Mouse (Mus musculus) lung, postnatal 4 days (tissue): ENCODE data around the gene Klrk1.
"Not testable (repeated sequence)": the region's sequence is repeated elsewhere in the genome, so short reads cannot be mapped to it uniquely, and the experiment has no call there.

ENCODE experiments used
- DNase-seq, 2 experiments: peaks; one replicate each; pipeline ENCODE4 v3.0.0; 2021

Gene Klrk1

GRCm38 (mm10) chr6:129623735-129624134 lies at the start of gene Klrk1:
Gene Klrk1 (minus strand): TSS chr6:129623864.
- DNase-seq: no peak

DNA sequence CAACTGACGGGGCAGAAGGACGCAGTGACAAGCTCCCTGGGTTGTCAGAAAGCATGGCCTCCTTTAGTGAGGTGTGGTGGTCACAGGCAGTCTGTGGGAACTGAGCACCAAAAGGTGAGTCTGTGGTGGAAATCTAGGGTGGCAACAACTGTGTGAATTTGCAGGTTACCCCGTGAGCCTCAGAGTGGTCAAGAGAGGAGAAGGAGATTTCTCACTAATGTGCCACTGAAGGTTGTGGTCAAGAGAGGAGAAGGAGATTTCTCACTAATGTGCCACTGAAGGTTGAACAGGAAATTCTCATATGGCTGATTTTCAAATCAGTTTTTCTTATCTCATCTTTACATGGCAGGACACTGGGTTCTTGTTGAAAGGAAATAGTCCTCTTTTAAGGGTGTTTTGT lies 37.6 kb upstream of the Klrk1 start:
- not testable (repeated sequence) for DNase-seq

DNA sequence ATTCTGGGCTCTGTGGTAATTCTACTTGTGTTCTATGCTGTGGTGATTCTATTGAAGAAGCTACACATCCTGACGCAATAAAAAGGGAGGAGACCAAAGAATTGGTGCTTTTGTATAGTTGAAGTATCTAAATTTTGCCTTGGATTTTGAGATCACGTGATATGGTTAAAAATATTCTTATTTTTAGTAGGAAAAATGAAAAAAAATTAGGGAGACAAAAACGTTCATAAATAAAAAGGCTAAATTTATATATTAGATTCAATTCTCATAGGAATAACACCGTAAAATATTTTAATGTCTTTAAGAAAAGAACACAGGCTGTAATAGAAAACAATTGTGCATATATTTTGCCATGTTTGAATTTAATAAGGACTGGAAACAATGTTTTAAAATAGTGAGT lies 36.9 kb upstream of the Klrk1 start, which contains the start of gene Klrc2:
Gene Klrc2 (minus strand): TSS at position 101 of the 400 bp plus-strand sequence.
- not testable (repeated sequence) for DNase-seq

- not testable (repeated sequence) for DNase-seq
These were observed 20.4 kb upstream of the Klrk1 start for GRCm38 (mm10) chr6:129644054-129644453.

DNA sequence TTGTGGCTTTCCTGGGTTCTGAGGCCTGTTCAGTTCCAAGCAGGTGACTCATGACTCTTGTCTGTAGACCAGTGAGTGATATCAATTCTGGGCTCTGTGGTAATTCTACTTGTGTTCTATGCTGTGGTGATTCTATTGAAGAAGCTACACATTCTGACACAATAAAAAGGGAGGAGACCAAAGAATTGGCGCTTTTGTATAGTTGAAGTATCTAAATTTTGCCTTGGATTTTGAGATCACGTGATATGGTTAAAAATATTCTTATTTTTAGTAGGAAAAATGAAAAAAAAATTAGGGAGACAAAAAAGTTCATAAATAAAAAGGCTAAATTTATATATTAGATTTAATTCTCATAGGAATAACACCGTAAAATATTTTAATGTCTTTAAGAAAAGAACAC lies 19.6 kb upstream of the Klrk1 start, which contains the start of gene Klrc3:
Gene Klrc3 (minus strand): TSS at position 101 of the 400 bp plus-strand sequence.
- DNase-seq: not testable (repeated sequence)

GRCm38 (mm10) chr6:129631046-129631445 lies 7.4 kb upstream of the Klrk1 start:
- not testable (repeated sequence) for DNase-seq

GRCm38 (mm10) chr6:129608372-129608771 lies 15.3 kb downstream of the Klrk1 start:
- DNase-seq: no peak

DNA sequence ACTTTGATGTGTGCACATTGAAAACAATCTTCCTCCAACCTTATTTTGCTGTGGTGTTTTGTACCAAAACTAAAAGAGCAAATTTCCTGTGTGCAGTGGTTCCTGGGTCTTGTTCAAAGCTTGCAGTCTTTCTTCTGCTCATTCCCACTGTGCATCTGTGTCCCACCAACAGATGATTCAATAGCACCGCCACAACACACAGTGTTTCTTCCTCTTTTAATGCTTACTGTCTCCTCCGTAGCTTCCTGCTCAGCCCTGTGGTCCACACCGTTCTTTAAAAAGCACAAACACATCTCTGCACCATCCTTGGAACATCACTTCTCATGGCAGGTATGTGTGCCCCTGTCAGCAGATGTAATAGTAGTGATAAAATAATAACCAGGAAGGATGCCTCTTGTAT lies 32.2 kb downstream of the Klrk1 start, which contains the start of gene Klrd1:
Gene Klrd1 (plus strand): TSS at position 275 of the 400 bp plus-strand sequence.
- no peak for DNase-seq

- DNase-seq: no peak
These were observed 40.6 kb downstream of the Klrk1 start for GRCm38 (mm10) chr6:129583014-129583413.

DNA sequence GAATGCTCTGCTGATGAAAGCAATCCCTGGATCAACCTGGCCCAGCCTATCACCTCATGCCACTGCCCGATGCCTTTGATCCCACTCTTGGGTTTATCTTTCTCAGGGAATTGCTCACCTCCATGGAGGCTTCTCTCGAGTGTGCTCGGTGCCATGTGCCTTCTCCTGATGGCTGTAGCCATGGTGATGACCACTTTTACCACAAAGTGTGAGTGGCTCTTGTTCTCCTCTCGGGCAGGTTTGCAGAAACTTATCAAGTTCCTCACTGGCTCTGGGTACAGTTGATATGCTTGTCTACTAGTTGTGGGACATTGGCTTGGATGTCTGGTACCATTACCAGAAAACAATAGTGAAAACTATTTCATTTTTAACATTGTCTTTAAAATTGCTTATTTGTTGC lies 41.8 kb downstream of the Klrk1 start:
- DNase-seq: no peak

GRCm38 (mm10) chr6:129581274-129581673 lies 42.4 kb downstream of the Klrk1 start:
- no peak for DNase-seq

- no peak for DNase-seq
These were observed 46.1 kb downstream of the Klrk1 start, which contains the start of gene Klre1 for GRCm38 (mm10) chr6:129577605-129578004. Gene Klre1 (plus strand): TSS chr6:129577905.

DNA sequence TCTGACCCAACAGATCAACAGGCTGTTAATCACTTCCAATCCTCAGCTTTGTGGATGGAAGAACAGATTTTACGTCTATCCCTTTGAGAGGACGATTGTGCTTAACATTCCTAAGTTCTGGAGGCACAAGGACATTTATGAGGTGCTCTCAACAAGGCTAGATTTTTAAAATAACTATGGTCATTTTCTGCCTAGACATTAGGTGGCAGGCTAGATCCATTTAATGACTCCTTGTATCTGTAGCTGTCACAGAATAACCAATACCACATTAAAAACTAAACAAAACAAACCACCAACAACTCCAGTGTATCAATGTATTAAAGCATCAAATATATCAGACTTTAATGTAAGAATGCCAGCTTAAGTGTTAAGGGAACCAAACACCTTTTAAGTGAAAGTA lies 48.3 kb downstream of the Klrk1 start:
- DNase-seq: no peak

- no peak for DNase-seq
These were observed 58.4 kb downstream of the Klrk1 start for GRCm38 (mm10) chr6:129565257-129565656.
